Mouse (Mus musculus) forebrain, embryonic 12.5 days (tissue): ENCODE measurements around the gene Slc1a5. TPM values are rescaled to one million over a fixed set of nuclear protein-coding genes. Genes with fewer than 3 reads are reported as not detected.

Source experiments
- ATAC-seq: fragments of 200-750 bp; cut with Nextera tagmentation; 2 replicates; pipeline ENCODE4 v1.8.0; 2017; ENCODE audit warnings: moderate TSS enrichment; ENCODE audit not compliant: low FRiP score
- H3K27ac ChIP-seq: fragments of 300-500 bp; sonication (generic); 2 replicates; pipeline ENCODE4 v1.5.1; 2016; ENCODE audit warnings: mild to moderate bottlenecking
- H3K27me3 ChIP-seq: fragments of 300-500 bp; sonication (generic); 2 replicates; pipeline ENCODE4 v1.6.1; 2016; ENCODE audit warnings: mild to moderate bottlenecking
- H3K36me3 ChIP-seq: fragments of 300-500 bp; sonication (generic); replicated peaks from 2 replicates; pipeline ENCODE4 v1.6.1; 2016; ENCODE audit warnings: mild to moderate bottlenecking
- H3K4me1 ChIP-seq: fragments of 300-500 bp; sonication (generic); 2 replicates; pipeline ENCODE4 v1.6.1; 2016
- H3K4me2 ChIP-seq: fragments of 300-500 bp; sonication (generic); 2 replicates; pipeline ENCODE4 v1.6.1; 2016; ENCODE audit warnings: mild to moderate bottlenecking, moderate library complexity
- H3K4me3 ChIP-seq: fragments of 300-500 bp; sonication (generic); replicated peaks from 2 replicates; pipeline ENCODE4 v1.5.1; 2016; ENCODE audit warnings: mild to moderate bottlenecking
- H3K9ac ChIP-seq: fragments of 300-500 bp; sonication (generic); 2 replicates; pipeline ENCODE4 v1.6.1; 2016; ENCODE audit warnings: mild to moderate bottlenecking
- H3K9me3 ChIP-seq: fragments of 300-500 bp; sonication (generic); 2 replicates; pipeline ENCODE4 v1.6.1; 2016
- WGBS: fragments of 180-500 bp; shearing (Covaris S2); methylation state at CpG from one replicate; pipeline ENCODE4 v1.1.7; 2016; 5-methylcytosine and 5-hydroxymethylcytosine counted together
- polyA plus RNA-seq: library from polyadenylated mRNA; unstranded; fragments of >200 nt; fragmentation: Nextera tagmentation; extraction: Ambion mirVana; gene quantifications from 2 replicates; pipeline ENCODE4 v1.2.1, GENCODE M21; 2016

Slc1a5 gene
- 30.6 and 32.0 TPM in 2 replicates for polyA plus RNA-seq

DNA sequence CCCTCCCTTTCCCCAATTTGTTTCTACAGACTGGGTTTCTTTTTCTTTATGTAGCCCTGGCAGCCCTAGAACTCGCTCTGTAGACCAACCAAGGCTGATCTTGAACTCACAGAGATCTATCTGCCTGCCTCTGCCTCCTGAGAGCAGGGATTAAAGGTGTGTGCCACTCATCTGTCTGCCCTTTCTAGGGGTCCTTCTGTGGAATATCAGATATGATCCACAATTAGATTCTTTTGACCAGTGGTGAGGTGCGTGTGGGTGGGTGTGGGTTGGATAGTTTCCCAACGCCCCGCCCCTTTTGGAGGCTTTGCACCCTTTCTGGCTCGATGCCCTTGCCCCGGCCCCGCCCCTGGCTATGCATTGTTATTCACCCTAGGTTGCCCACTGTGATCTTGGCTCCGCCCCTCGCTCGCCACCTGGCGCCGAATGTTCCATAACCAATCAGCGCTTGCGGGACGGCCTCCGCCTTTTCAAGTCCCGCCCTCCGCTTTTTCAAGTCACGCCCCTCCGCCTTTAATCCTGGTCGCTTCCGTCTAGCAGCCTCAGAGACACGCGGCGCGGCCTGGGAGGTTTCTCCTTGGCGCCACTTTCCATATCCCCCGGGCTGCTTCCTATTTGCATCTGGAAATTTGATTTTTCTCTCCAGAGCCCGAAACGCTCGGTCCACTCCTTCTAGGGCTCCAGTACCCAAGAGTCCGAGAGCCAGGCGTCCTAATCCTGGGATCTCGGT is at the start of gene Slc1a5:
TSS of gene Slc1a5 (plus strand) at position 516 of the 730 bp plus-strand sequence.
- ATAC-seq: peak; percentile 85
- peaks cover 4% of the 10 kb centered on the region; the same call in 1 of the 2 replicates for H3K36me3 ChIP-seq
- peak within 1 kb of the TSS; percentile 100 for H3K4me2 ChIP-seq
- H3K27ac ChIP-seq: peak within 1 kb of the TSS; percentile 50; the same call in 1 of the 2 replicates
- H3K9ac ChIP-seq: peak within 1 kb of the TSS; percentile 75
- WGBS: 2% methylated on average over 34 of the region's 34 CpGs
- peak within 1 kb of the TSS; percentile 69 for H3K4me3 ChIP-seq
- H3K27me3 ChIP-seq: peaks cover 3% of the 10 kb centered on the region; the same call in 1 of the 2 replicates
- peaks cover 40% of the 10 kb centered on the region for H3K4me1 ChIP-seq
- no peaks in the 10 kb centered on the region for H3K9me3 ChIP-seq

DNA sequence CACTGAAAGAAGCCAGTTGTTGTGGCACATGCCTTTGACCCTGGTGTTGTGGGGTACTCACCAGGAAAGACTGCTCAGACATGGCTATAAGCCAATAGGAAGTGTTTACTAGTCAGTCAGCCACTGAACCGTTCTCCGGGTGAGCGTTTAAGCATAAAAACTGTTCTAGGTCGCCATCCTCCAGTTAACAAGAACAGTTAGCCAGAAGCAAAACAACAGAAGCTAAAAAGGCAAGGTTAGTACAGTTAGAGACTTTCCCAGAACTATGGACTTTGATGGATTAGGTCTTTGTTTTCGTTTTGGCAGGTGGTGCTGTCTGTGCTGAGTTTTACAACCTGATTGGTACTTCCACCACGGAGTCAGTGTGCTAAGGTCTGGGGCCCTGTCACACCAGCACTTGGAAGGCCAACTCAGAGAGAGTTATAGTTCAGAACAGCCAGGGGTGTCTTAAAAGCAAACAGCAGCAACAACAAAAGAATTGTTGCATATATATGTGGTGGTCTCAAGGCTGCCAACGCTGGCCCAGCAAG is 49.2 kb upstream of the Slc1a5 start:
- H3K27me3 ChIP-seq: no peaks in the 10 kb centered on the region
- 77% methylated on average over 7 of the region's 7 CpGs for WGBS
- no peak for ATAC-seq
- no peaks in the 10 kb centered on the region for H3K36me3 ChIP-seq
- H3K27ac ChIP-seq: no peak overlapping the region
- H3K4me3 ChIP-seq: no peak overlapping the region
- H3K4me1 ChIP-seq: peaks cover 12% of the 10 kb centered on the region
- no peak overlapping the region for H3K4me2 ChIP-seq
- H3K9ac ChIP-seq: no peak overlapping the region
- H3K9me3 ChIP-seq: no peaks in the 10 kb centered on the region

DNA sequence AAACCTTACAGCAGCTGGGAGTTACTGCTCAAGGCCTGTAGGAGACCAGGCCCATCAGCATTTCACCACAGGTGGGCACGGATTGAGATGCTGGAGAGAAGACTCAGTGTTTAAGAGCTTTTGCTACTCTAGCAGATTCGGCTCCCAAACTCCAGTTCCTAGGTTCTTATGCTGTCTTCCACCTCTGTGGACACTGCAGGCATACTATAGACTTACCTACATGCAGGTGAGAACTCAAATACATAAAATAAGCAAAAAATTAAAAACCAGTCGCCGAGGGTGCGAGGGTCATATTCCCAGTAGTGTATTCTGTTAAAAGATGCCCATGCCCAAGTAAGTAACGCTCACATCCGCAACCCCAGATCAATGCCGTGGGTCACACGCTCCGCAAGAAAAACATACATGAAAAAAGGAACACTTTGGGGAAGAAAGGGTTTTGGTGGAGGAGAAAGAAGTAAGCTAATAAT is 43.5 kb upstream of the Slc1a5 start:
- H3K4me2 ChIP-seq: peak overlapping the region; percentile 51
- H3K27ac ChIP-seq: no peak overlapping the region
- peaks cover under 1% of the 10 kb centered on the region; the same call in 1 of the 2 replicates for H3K36me3 ChIP-seq
- H3K27me3 ChIP-seq: no peaks in the 10 kb centered on the region
- peak; percentile 34 for ATAC-seq
- peaks cover 13% of the 10 kb centered on the region for H3K4me1 ChIP-seq
- WGBS: 43% methylated on average over 10 of the region's 10 CpGs
- H3K4me3 ChIP-seq: peak overlapping the region; percentile 81
- H3K9me3 ChIP-seq: no peaks in the 10 kb centered on the region
- H3K9ac ChIP-seq: no peak overlapping the region

DNA sequence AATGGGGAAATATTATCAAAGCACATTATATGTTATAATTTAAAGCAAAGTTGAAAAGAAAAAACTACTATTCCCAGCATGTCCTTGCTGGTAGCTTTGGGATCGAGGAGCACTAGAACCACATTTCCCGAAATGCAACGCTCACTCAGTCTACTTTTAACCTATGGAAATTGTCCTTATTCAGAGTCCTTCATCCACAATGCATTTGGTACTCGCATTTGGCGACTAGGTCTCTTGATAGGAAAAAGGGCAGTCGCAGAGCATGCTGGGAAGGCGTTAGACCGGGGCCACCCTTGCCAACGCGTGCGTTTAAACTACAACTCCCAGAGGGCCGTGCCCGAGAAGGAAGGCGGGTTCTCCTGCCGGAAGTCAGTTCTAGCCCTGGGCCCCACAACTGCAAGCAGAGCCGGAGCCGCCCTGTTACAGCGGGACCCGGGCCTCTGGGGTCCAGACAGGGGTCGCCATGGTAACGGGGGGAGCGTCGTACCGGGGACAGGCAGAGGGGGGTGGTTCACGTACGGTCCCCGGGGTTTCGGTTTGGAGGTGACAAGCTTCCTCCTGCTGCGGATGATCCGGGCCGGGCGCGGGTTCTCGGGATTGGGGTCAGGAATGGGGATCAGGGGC is 43.0 kb upstream of the Slc1a5 start, which contains the start of gene Ap2s1:
TSS of gene Ap2s1 (plus strand) at position 338 of the 624 bp plus-strand sequence.
- H3K27ac ChIP-seq: peak within 1 kb of the TSS; percentile 56; the same call in 1 of the 2 replicates
- H3K36me3 ChIP-seq: peaks cover 6% of the 10 kb centered on the region

DNA sequence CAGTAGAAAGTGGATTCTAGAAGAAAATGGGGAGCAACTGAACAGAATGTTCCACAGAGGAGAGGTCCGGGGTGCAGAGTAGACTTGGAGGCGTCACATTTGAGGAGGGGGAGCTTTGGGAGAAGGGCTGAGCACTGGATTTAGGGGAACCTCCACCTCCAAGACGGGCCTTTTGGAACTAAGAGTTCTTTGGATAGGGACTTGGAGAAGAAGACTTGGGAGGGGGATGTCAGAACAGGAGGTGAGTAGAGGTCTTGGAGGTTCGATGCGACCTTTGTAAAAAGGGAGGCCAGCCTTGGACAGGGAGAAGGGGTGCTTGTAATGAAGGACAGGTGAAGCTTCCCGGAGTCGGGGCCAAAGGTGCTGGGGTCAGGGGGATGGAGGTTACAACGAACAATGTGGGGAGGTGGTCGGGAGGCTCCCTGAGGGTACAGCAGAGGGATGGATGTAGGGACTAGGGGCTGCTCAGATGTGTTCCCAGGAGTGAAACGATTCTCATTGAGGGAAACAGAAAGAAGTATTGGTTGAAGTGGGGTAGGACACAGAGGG is 42.0 kb upstream of the Slc1a5 start:
- Histone ChIP-seq H3K9me3 (no peaks in the 10 kb centered on the region), H3K27ac (no peak overlapping the region), H3K4me3 (peak overlapping the region; percentile 81), H3K27me3 (no peaks in the 10 kb centered on the region), H3K36me3 (peaks cover 15% of the 10 kb centered on the region), H3K4me1 (peaks cover 13% of the 10 kb centered on the region), H3K4me2 (peak overlapping the region; percentile 81), H3K9ac (peak overlapping the region; percentile 91)
- 51% methylated on average over 10 of the region's 10 CpGs for WGBS
- no peak for ATAC-seq

More for the DNA sequence above, 43.0 kb upstream of the Slc1a5 start, which contains the start of gene Ap2s1:
- peak within 1 kb of the TSS; percentile 81 for H3K4me3 ChIP-seq
- H3K4me1 ChIP-seq: peaks cover 13% of the 10 kb centered on the region
- H3K4me2 ChIP-seq: peak within 1 kb of the TSS; percentile 81
- no peaks in the 10 kb centered on the region for H3K27me3 ChIP-seq
- no peaks in the 10 kb centered on the region for H3K9me3 ChIP-seq
- H3K9ac ChIP-seq: peak within 1 kb of the TSS; percentile 91
- ATAC-seq: peak; percentile 98
- 0% methylated on average over 34 of the region's 34 CpGs for WGBS

DNA sequence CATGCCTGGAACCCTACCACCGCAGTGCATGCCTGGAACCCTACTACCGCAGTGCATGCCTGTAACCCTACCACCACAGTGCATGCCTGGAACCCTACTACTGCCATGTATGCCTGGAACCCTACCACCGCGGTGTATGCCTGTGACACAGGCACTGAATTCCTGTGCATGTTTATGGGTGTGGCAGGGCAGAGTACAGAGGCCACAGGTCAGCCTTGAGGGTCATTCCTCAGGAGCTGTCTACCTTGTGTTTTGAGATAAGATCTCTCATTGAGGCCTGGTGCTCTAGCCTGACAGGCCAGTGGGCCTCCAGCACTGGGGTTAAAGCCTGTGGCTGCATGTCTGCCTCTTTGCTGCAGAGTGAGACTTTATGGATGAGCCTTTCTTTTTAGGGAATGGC is 35.8 kb upstream of the Slc1a5 start:
- no peak for ATAC-seq
- Histone ChIP-seq H3K9ac (no peak overlapping the region), H3K27ac (no peak overlapping the region), H3K9me3 (no peaks in the 10 kb centered on the region), H3K27me3 (no peaks in the 10 kb centered on the region), H3K4me1 (no peaks in the 10 kb centered on the region), H3K36me3 (peaks cover 60% of the 10 kb centered on the region), H3K4me2 (no peak overlapping the region), H3K4me3 (no peak overlapping the region)
- 94% methylated on average over 4 of the region's 4 CpGs for WGBS

DNA sequence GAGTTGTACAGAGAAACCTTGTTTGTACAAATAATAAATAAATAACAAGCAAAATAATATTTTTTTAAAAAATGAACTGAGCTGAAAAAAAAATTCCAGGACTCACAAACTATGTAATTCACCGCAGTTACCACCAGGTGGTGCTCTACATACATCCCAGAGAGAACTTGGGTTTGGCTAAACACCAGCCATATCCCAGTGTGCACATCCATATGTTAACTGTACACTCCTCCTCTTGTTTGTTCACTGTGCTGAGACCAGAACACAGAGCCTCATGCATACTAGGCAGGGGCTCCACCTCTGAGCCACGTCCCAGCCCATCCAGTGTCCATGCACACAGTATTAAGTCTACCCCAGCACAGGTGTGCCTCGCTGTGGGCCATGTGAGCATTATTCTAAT is 35.0 kb upstream of the Slc1a5 start:
- H3K4me3 ChIP-seq: no peak overlapping the region
- H3K27ac ChIP-seq: no peak overlapping the region
- no peak overlapping the region for H3K4me2 ChIP-seq
- ATAC-seq: peak; percentile 75; the same call in 1 of the 2 replicates
- H3K27me3 ChIP-seq: no peaks in the 10 kb centered on the region
- H3K9ac ChIP-seq: no peak overlapping the region
- 53% methylated on average over 3 of the region's 3 CpGs for WGBS
- H3K9me3 ChIP-seq: no peaks in the 10 kb centered on the region
- no peaks in the 10 kb centered on the region for H3K4me1 ChIP-seq
- peaks cover 60% of the 10 kb centered on the region for H3K36me3 ChIP-seq

DNA sequence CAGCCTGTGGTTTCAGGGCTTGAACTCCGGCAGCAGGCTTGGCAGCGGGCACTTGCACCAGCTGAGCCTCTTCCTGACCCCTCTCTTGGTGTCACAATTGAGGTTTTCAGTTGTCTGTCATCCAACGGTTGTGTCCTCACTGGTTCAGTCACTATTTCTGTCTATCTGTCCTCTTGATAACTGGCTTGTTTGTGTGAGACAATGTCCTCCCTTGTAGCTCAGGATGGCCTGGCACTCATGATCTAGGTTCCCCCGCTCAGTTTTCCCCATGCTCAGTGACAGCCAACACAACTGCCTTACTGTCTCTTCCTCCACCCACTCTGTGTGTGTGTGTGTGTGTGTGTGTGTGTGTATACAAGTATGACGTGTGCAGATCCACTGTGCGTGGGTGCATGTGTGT is 33.5 kb upstream of the Slc1a5 start:
- Histone ChIP-seq H3K4me3 (no peak overlapping the region), H3K4me1 (no peaks in the 10 kb centered on the region), H3K27me3 (no peaks in the 10 kb centered on the region), H3K27ac (no peak overlapping the region), H3K9me3 (no peaks in the 10 kb centered on the region), H3K9ac (no peak overlapping the region), H3K4me2 (no peak overlapping the region), H3K36me3 (peaks cover 60% of the 10 kb centered on the region)
- 91% methylated on average over 6 of the region's 6 CpGs for WGBS
- ATAC-seq: no peak

DNA sequence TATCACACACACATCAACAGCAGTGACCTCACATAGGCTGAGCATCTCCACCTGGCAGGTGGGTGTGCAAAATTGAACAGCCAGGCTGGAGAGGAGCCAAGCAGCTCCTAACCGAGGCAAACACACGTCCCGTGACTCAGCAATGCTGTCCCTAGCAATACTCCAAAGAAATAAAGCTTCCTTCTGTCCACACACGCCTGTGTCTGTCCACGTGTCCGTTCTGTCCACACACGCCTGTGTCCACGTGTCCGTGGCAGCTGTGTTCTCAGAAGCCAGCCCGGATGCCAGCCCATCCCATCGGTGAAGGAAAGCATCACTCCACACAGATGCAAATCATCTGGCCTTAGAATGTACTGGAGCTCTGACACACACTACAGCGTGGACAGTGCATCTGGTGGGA is 29.1 kb upstream of the Slc1a5 start:
- no peak overlapping the region for H3K9ac ChIP-seq
- H3K4me3 ChIP-seq: no peak overlapping the region
- H3K4me2 ChIP-seq: no peak overlapping the region
- H3K36me3 ChIP-seq: peaks cover 29% of the 10 kb centered on the region
- no peak overlapping the region for H3K27ac ChIP-seq
- WGBS: 90% methylated on average over 12 of the region's 12 CpGs
- no peaks in the 10 kb centered on the region for H3K4me1 ChIP-seq
- no peak for ATAC-seq
- no peaks in the 10 kb centered on the region for H3K9me3 ChIP-seq
- no peaks in the 10 kb centered on the region for H3K27me3 ChIP-seq

DNA sequence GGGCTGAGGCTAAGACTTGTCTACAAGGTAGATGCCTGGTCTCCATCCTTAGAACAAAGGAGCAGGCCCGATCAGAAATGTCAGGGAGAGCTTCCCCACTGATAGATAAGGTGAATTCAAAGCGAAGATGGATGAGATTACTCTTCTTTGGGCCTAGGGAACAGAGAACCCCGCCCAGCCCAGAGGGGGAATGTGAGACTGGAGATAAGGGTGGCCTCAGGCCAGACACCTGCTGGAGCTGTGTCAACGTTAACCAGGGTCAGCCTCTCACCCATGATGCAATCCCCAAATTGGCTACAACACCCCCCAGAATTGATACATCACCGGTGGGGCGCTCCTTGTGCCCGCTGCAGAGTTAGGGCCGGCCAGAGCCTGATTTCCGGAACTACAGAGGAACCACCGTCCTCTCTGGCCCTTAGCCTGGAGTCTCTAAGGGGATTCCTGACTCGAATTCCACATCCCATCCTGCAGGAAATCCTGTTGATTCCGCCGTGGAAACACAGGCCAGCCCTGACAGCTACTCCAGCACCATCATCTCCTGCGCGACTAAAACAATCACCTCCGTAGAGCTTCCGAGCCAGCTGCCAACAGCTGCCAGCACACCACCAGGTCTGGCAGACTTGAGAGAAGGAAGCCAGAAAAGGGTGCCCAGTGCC is 25.6 kb upstream of the Slc1a5 start:
- Histone ChIP-seq H3K9me3 (no peaks in the 10 kb centered on the region), H3K4me3 (no peak overlapping the region), H3K27me3 (no peaks in the 10 kb centered on the region), H3K36me3 (no peaks in the 10 kb centered on the region), H3K4me1 (peaks cover 6% of the 10 kb centered on the region; the same call in 1 of the 2 replicates), H3K9ac (no peak overlapping the region), H3K4me2 (no peak overlapping the region), H3K27ac (no peak overlapping the region)
- ATAC-seq: no peak
- 87% methylated on average over 17 of the region's 17 CpGs for WGBS

DNA sequence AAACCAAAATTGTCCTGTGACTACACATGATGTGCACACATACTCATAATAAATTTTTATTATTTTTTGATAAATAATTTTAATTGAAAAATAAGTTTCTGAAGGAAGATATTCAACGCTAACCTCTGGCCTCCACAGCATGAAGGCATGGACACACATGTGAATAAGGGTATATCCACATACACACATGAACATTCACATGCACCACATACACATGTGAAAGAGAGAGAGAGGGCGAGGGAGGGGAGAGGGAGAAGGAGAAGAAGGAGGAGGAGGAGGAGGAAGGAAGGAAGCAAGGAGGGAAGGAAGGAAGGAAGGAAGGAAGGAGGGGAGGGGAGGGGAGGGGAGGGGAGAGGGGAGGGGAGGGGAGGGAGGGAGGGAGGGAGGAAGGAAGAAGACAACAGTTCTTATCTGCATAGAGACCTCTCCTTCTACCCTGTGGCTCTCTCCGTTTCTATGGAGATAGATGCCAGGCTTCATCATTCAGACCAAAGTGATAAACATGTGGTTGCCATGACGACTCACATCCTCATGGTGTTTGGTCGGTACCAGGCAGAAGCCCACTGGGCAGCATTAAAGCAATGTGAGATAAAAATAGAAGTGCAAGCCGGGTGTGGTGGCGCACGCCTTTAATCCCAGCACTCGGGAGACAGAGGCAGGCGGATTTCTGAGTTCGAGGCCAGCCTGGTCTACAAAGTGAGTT is 22.1 kb upstream of the Slc1a5 start:
- no peak overlapping the region for H3K4me2 ChIP-seq
- H3K4me3 ChIP-seq: no peak overlapping the region
- H3K9me3 ChIP-seq: no peaks in the 10 kb centered on the region
- H3K36me3 ChIP-seq: no peaks in the 10 kb centered on the region
- 72% methylated on average over 10 of the region's 11 CpGs for WGBS
- H3K27me3 ChIP-seq: no peaks in the 10 kb centered on the region
- no peak overlapping the region for H3K27ac ChIP-seq
- H3K4me1 ChIP-seq: peaks cover 6% of the 10 kb centered on the region; the same call in 1 of the 2 replicates
- H3K9ac ChIP-seq: no peak overlapping the region
- ATAC-seq: peak; percentile 71; the same call in 1 of the 2 replicates
